Mouse (Mus musculus): ENCODE measurements around the gene Ccp110.

GRCm38 (mm10) chr7:118769208-118769607 is 56.9 kb downstream of the Ccp110 start:
- TF ChIP-seq CTCF (IDR thresholded peaks at IDR 0.05; ENCODE audit: control insufficient read depth, insufficient read depth, insufficient read length) (no peak), CEBPB (IDR thresholded peaks at IDR 0.05; ENCODE audit: low read depth) (no peak), FOSL1 (IDR thresholded peaks at IDR 0.05; ENCODE audit: insufficient read depth, low read length, poor library complexity, severe bottlenecking) (no peak), MYOD1 (IDR thresholded peaks at IDR 0.05; ENCODE audit: control insufficient read depth, insufficient read length, low read depth) (no peak)

Measured in C2C12 (cell line).